Mouse (Mus musculus) embryonic fibroblast, embryonic 13.5 days (primary cell): Measurements from ENCODE around the gene Exosc3.

Experiments used
- CTCF ChIP-seq: IDR thresholded peaks from 2 replicates; pipeline ENCODE4 v1.5.1; 2011; ENCODE audit warnings: mild to moderate bottlenecking, control low read depth, low read length, moderate library complexity, borderline replicate concordance; ENCODE audit not compliant: insufficient read depth
- POLR2A ChIP-seq: IDR thresholded peaks from 2 replicates; pipeline ENCODE4 v1.6.1; 2011; ENCODE audit warnings: low read depth, mild to moderate bottlenecking, control low read depth, low read length, moderate library complexity

- peak; percentile 90; the same call in 1 of the 2 replicates for TF ChIP-seq CTCF
- TF ChIP-seq POLR2A, result no peak
Measured at GRCm38 (mm10) chr4:45286318-45286717, 56.2 kb downstream of the Exosc3 start.
